22 mouse cellular contexts compared by ENCODE assay signal in genomic region chr3:102212336-102212735, GRCm38 (mm10). TPM values are rescaled to one million over a fixed set of nuclear protein-coding genes. Genes with fewer than 3 reads are reported as not detected.
"Had no signal": no experiment of that assay in that cellular context is flagged by ENCODE, and none has a peak within 500 bp of the region (broad histone marks: within the 10 kb centered on the region; RNA-seq: fewer than 3 reads in every experiment).

No protein-coding gene starts in this region.

- H3K9me3 ChIP-seq: limb, embryonic 15.5 days; midbrain, embryonic 10.5 days; neural tube, embryonic 12.5 days had no signal

- ATAC-seq: liver, postnatal 0 days; lung, postnatal 0 days had no signal

- H3K9ac ChIP-seq: limb, embryonic 12.5 days; limb, embryonic 15.5 days; liver, embryonic 14.5 days; liver, postnatal 0 days; lung, embryonic 14.5 days; neural tube, embryonic 12.5 days had no signal

- H3K4me2 ChIP-seq: limb, embryonic 12.5 days; limb, embryonic 15.5 days; liver, embryonic 11.5 days; lung, embryonic 14.5 days; neural tube, embryonic 12.5 days had no signal

- DNase-seq: kidney, adult 18-20 months; kidney, adult 9 months; kidney, postnatal 14 days; kidney, postnatal 4 days; layer of hippocampus, postnatal 36 days; liver, postnatal 0 days; lung, embryonic 14.5 days; midbrain, embryonic 14.5 days; retina, postnatal 1 day; right cerebral cortex, postnatal 25 days; thymus, adult 18-20 months; thymus, postnatal 36 days had no signal

- H3K27me3 ChIP-seq: limb, embryonic 12.5 days; limb, embryonic 15.5 days; neural tube, embryonic 12.5 days had no signal

- H3K4me1 ChIP-seq: limb, embryonic 12.5 days; limb, embryonic 15.5 days; midbrain, embryonic 10.5 days; neural tube, embryonic 12.5 days had no signal

- H3K4me3 ChIP-seq: left cerebral cortex, adult 2 months; limb, embryonic 12.5 days; limb, embryonic 15.5 days; midbrain, embryonic 10.5 days; neural tube, embryonic 12.5 days had no signal

- H3K27ac ChIP-seq: left cerebral cortex, adult 2 months; limb, embryonic 12.5 days; limb, embryonic 15.5 days; liver, embryonic 14.5 days; macrophage; midbrain, embryonic 10.5 days; neural tube, embryonic 12.5 days had no signal

- H3K36me3 ChIP-seq: limb, embryonic 12.5 days; limb, embryonic 15.5 days; midbrain, embryonic 10.5 days; neural tube, embryonic 12.5 days had no signal

RNA-seq across cellular contexts. Expression of gene Vangl1, which starts 7.8 kb away (rescaled TPM):
- total RNA-seq: neutrophil, adult 5-6 weeks had no signal
